Mouse (Mus musculus) common myeloid progenitor, adult 5-6 weeks (primary cell): ENCODE measurements around the gene Pomt1. TPM values are rescaled to one million over a fixed set of nuclear protein-coding genes. Genes with fewer than 3 reads are reported as not detected.
"Not testable (repeated sequence)": the region's sequence is repeated elsewhere in the genome, so short reads cannot be mapped to it uniquely, and the experiment has no call there.

Experiments used
- ATAC-seq: replicated peaks from 2 replicates; pipeline ENCODE4 v1.8.0; 2016; ENCODE audit warnings: low read depth, mild to moderate bottlenecking, moderate TSS enrichment, inconsistent platforms; ENCODE audit not compliant: poor library complexity, severe bottlenecking
- total RNA-seq: library from RNA; stranded (forward); fragments of 200-1000, 187-1606 nt; gene quantifications from 2 replicates; pipeline ENCODE4 v1.2.3, GENCODE M21; 2017

Pomt1 gene
- total RNA-seq, 1 experiment from 2014 or later, result 33.6 TPM

DNA sequence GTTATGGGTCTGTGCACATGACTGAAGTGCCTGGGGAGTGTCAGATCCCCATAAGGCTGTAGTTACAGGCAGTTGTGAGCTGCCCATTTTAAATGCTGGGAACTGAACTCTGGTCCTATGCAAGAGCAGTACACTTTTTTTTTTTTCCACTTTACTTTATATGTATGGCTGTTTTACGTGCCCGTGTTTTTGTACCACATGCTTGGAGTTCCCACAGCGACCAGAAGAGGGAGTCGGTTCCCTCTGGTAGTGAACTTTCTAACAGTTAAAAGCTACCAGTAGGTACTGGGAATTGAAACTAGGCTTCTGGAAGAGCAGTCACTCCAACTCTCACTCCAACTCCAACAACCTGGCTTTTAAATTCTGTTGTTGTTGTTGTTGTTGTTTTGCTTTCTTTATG lies 24.2 kb downstream of the Pomt1 start:
- peak; percentile 26; the same call in 1 of the 2 replicates for ATAC-seq

DNA sequence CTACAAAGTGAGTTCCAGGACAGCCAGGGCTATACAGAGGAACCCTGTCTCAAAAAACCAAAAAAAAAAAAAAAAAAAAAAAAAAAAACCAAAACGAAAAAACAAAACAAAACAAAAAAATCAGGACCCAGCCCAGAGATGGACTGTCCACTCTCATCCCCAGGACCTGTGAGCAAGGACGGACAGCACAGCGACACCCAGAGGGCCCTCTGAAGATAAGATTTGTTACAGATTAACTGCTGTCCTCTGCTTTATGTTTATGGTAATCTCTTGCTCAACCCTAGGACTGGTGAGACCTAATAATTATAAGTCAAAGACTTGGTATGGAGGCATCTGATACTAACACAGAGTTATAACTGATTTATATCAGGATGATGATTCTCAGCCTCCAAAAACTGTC lies 39.4 kb downstream of the Pomt1 start:
- ATAC-seq, result no peak

DNA sequence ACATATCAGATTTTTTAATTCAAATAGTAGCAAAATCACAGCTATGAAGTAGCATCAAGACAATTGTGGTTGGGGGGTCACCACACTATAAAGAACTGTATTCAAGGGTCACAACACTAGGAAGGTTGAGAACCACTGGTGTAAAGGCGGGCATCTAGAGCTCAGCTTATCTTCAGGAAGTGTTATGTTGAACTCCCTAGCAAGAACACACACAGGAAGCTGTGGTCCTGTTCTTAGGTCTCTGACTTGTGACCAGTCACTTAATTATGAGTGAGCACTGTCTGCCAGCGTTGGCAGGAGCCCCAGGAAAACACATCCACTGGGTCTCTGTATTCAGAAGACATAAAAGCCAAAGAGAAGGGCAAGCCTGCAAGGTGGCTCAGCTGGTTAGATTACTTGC lies 45.9 kb downstream of the Pomt1 start:
- peak; percentile 79 for ATAC-seq

DNA sequence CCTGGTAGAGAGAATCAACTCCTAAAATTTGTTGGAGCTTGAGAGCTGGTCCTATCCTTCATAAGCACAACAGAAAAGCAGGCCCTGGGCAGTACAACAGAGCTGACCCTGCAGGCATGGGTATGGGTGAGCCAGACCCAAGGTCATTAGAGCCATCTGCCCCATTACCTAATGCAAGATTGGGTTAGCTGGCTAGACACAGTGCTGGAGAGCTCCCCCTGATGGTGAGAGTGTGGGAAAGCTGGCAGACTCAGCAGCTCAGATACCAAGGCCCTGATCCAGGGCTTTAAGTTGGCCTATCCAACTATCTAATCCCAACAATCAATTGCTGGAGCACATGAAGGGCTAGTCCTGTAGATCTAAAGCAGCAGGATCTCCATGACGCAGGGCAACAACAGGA lies 46.3 kb downstream of the Pomt1 start:
- peak; percentile 84 for ATAC-seq

DNA sequence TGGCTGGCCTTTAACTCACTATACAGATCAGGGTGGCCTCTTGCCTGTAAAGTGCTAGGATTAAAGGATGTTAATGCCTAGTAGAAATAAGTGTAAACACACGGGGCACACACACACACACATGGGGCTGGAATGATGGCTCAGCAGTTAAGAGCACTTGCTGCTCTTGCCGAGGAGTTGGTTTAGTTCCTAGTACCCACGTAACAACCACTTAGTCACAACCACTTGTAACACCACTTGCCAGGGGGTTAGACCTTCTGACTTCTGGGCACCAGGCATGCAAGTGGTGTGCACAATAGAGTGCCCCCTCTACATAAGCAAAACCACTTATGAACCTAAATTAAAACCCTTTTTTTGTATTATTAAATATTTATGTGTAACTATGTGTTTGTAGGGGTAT lies 47.6 kb downstream of the Pomt1 start:
- ATAC-seq, result no peak

DNA sequence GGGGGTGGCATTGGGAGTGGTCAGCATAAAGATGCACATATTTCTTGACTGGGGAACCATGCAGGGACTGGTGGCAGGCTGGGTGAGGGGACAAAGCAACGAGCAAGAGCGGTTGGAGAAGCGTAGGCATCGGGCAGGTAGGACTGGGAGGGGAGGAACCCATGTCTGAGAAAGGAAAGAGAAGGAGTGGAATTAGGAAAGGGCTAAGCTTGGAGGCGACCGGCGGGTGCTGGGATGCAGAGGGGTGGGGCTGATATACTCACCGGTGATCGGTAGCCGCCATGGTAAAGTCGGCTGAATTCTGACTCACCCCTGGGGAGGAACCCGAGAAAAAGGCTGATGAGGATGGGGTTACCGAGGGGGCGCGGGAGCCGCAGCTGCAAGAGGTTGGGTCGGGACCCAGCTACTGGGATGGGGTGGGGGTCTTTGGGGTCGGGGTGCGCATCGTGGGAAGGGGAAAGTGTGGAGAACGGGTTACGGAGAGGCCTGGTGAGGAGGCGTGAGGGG lies 51.0 kb downstream of the Pomt1 start, which contains the start of gene Golga2:
TSS of gene Golga2 (plus strand) at position 51 of the 507 bp plus-strand sequence.
- no peak for ATAC-seq

DNA sequence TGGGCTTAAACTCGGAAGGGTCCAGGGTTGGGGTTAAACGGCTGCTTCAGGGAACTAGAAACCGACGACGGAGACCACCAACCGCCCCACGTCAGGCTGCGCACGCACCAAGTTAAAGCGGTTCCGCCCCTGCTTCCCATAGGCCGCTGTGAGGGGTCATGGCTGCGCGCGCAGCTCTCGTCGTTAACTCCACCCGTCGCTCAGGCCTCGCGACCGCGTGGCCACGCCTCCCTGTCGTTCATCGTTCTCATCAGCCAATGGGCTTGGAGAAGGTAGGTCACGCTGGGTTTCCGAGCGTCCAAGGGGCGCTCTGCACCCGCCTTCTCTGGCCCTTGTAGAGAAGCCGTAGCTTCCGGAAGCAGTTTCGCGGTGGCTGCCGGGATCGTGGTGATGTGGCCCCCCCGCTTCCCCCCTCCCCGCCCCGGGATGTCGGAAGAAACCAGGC lies 51.6 kb downstream of the Pomt1 start, which contains the start of gene Swi5:
TSS of gene Swi5 (minus strand) at position 153 of the 445 bp plus-strand sequence.
- peak; percentile 98 for ATAC-seq

DNA sequence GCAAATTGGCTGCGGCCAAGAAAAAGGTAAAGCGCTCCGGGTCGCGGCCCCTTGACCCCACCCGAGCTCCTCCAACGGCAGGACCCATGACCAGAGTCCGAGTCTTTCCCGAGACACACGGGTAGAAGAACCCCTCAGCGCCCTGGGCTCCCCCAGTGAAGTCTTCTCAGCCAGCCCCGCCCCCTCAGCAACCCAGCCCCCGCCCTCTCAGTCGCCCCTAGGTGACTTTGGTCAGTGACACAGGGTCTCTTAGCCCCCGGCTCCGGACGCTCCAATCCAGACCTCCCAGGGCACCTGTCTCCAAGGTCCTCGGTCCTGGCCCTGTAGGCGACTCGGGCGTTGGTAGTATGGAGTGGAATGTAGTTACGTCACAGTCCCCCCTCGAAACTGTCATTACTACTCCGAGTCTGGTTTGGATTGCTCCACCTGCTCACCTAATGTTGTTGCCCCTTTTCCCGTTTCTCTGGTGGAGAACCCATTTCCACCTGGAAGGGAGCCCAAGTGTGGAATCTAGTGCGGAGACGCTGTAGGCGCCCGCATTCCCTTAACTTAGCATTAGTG lies 52.1 kb downstream of the Pomt1 start:
- no peak for ATAC-seq

DNA sequence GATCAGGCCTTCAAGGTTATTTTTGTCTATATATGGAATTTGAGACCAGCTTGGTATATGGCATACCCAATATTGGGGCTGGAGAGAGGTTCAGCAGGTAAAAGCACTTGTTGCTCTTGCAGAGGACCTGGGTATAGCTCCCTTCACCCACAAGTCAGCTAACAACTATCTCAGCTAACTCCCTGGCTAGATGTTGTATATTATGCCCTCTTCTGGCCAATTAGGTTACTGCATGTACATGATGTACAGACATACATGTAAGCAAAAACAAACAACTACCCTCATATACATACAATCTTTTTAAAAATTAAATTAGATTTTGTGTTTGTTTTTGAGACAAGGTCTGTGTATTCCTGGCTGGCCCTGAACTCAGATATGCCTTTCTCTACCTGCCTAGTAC lies 53.2 kb downstream of the Pomt1 start:
- ATAC-seq, result peak; percentile 39

DNA sequence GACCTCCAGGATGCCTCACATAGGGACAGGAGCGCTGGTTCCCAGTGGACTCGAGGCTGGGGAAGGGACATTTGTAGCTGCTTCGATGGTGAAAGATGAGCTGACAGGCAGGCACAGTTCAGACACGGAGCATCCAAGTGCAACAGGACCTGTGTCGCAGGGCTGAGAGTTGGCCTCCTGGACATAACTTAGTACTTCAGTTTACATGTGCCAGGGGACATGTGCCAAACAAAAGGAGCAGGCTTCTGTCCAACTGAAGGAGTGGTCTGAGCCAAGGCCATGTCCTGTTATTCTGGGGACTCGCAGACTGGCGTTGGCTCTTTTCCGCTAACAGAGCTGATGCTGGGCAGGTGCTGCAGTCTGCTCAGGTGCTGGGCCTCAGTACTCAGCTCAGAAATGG lies 58.0 kb downstream of the Pomt1 start:
- no peak for ATAC-seq

DNA sequence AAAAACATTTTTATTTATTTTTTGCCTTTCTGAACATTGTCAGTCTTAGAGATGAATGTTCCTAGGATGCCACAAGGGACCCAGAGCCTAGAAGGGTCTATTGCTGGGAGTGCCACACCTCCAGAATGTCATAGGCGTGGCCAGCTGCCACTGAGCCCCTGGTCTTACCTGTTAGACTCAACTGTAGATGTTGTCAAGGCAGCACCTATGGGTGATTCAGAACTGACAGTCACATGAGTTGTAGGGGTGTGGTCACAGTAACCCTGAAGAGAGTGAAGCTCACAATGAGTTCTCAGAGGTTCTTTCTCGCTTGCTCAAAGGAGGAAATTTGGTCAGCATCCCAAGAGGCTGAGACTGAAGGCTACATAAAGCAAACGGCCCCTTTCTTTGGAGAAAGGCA lies 58.9 kb downstream of the Pomt1 start:
- no peak for ATAC-seq

DNA sequence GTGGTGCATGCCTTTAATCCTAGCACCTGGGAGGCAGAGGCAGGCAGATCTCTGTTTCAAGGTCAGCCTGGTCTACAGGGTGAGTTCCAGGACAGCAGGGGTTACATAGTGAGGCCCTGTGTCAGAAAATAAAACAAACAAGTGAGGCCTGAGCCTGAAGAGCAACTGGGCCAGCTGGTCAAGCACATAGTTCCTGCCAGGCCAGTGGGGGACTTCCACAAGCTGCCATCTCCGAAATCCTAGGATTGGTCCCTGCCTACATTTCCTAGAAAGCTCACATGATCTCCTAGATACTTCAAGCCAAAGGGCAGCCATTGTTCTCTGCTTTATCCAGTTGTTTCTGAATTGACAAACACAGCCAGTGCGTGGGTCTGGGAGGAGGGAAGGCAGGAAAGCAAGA lies 59.5 kb downstream of the Pomt1 start:
- ATAC-seq, result not testable (repeated sequence)

DNA sequence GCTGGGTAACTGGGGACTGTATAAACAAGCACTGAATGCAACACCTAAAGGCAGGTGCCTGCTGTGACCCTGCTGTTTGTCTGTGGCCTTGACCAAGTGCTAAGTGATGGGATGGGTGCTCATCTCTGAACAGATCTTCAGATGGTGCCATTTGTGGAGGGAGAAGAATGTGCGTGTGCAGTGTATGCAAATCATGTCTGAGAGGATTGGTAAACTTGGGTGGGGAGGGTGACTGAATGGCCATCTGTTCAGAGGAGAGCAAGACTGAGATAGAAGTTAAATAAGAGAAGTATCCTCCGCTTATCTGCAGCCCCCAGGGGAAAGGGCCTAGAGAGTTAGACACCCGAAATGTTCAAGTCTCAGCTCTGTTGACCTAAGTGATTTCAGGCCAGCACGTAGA lies 63.1 kb downstream of the Pomt1 start:
- no peak for ATAC-seq

DNA sequence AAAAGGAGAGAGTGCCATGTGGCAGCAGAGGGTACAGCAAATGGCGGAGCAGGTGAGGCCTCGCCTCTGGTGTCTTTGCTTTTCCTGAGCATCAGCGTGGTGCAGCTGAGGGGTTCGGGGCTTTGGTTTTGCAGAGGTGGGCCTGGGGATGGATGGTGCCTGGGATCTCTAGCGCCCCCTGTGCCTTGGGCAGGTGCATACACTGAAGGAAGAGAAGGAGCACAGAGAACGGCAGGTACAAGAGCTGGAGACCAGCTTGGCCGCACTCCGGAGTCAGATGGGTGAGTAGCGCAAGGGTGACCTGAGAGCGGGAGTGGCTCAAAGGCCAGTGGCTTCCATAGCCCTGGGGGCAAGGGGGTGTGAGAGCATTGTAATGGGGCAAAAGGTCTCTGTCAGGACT lies 66.6 kb downstream of the Pomt1 start:
- 0 out of 2 replicates have a peak, but pooled peaks have one; percentile 16 for ATAC-seq

DNA sequence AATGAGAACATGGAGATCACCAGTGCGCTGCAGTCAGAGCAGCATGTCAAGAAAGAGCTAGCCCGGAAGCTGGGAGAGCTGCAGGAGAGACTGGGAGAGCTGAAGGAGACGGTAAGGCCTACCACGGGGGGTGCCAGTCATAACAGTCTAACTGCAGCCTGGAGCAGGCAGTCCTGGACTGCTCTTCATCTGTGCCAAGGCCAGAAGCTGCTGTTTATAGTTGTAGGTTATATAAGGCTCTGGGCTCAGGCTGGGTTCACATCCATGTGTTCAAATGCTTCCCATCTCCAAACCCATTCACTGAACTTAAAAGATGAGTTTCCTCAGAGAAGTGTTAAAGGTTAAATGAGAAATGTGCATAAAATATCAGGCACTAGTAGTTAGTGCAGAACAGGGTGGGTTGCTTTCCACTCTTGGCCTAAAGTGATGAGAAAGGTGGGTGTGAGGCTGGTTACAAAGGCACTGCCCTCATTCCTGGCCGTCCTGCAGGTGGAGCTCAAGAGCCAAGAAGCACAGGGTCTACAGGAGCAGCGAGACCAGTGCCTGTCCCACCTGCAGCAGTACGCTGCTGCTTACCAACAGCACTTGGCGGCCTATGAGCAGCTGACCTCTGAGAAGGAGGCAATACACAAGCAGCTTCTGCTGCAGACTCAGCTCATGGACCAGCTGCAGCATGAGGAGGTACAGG lies 67.9 kb downstream of the Pomt1 start:
- ATAC-seq, result peak; percentile 64

Other genes with a start within 250 kb of the Pomt1 start
- 14.2 and 17.5 TPM in 2 replicates for gene Fam78a, start 151.7 kb upstream of the Pomt1 start, total RNA-seq
- gene Plpp7, start 141.1 kb upstream of the Pomt1 start, total RNA-seq, result 1.1 and 4.4 TPM in 2 replicates
- 20.7 and 34.7 TPM in 2 replicates for gene Prrc2b, start 85.5 kb upstream of the Pomt1 start, total RNA-seq
- gene Uck1, start 23.6 kb downstream of the Pomt1 start, total RNA-seq, result 21.3 and 27.0 TPM in 2 replicates
- gene Golga2, start 50.8 kb downstream of the Pomt1 start, total RNA-seq, result 42.8 and 48.4 TPM in 2 replicates
- gene Swi5, start 51.5 kb downstream of the Pomt1 start, total RNA-seq, result 324 and 355 TPM in 2 replicates
- gene Ciz1, start 115.7 kb downstream of the Pomt1 start, total RNA-seq, result 64.1 and 76.5 TPM in 2 replicates
- gene Dnm1, start 116.7 kb downstream of the Pomt1 start, total RNA-seq, result not detected in 2 replicates
- 2.1 and 6.5 TPM in 2 replicates for gene 1110008P14Rik, start 145.3 kb downstream of the Pomt1 start, total RNA-seq
- gene Lcn2, start 151.7 kb downstream of the Pomt1 start, total RNA-seq, result 17.2 and 22.0 TPM in 2 replicates
- gene Ptges2, start 159.3 kb downstream of the Pomt1 start, total RNA-seq, result 7.1 and 8.6 TPM in 2 replicates
- gene Naif1, start 213.9 kb downstream of the Pomt1 start, total RNA-seq, result 2.8 and 3.3 TPM in 2 replicates
- 7.9 and 12.7 TPM in 2 replicates for gene Slc25a25, start 214.9 kb downstream of the Pomt1 start, total RNA-seq